Mouse (Mus musculus) lung, embryonic 16.5 days (tissue): Measurements from ENCODE around the gene Mef2c. TPM values are rescaled to one million over a fixed set of nuclear protein-coding genes. Genes with fewer than 3 reads are reported as not detected.

Source experiments
- ATAC-seq: fragments of 200-750 bp; cut with Nextera tagmentation; 2 replicates; pipeline ENCODE4 v1.8.0; 2017; ENCODE audit warnings: low read depth, mild to moderate bottlenecking, moderate library complexity
- H3K27ac ChIP-seq: fragments of 300-500 bp; sonication (generic); 2 replicates; pipeline ENCODE4 v1.5.1; 2014; ENCODE audit warnings: mild to moderate bottlenecking, control low read depth, low read length
- H3K27me3 ChIP-seq: fragments of 300-500 bp; sonication (generic); 2 replicates; pipeline ENCODE4 v1.6.1; 2014; ENCODE audit warnings: low read depth, low read length, mixed read lengths; ENCODE audit not compliant: control insufficient read depth, insufficient read depth
- H3K36me3 ChIP-seq: fragments of 300-500 bp; sonication (generic); 2 replicates; pipeline ENCODE4 v1.6.1; 2014; ENCODE audit warnings: low read length; ENCODE audit not compliant: control insufficient read depth, insufficient read depth
- H3K4me1 ChIP-seq: fragments of 300-500 bp; sonication (generic); replicated peaks from 2 replicates; pipeline ENCODE4 v1.6.1; 2014; ENCODE audit warnings: low read length, mixed read lengths; ENCODE audit not compliant: control insufficient read depth, insufficient read depth
- H3K4me2 ChIP-seq: fragments of 300-500 bp; sonication (generic); 2 replicates; pipeline ENCODE4 v1.6.1; 2014; ENCODE audit warnings: low read depth, low read length, control low read depth
- H3K4me3 ChIP-seq: fragments of 300-500 bp; sonication (generic); 2 replicates; pipeline ENCODE4 v1.5.1; 2014; ENCODE audit warnings: mild to moderate bottlenecking, low read length, control low read depth
- H3K9ac ChIP-seq: fragments of 300-500 bp; sonication (generic); 2 replicates; pipeline ENCODE4 v1.6.1; 2014; ENCODE audit warnings: low read length, control low read depth
- H3K9me3 ChIP-seq: fragments of 300-500 bp; sonication (generic); 2 replicates; pipeline ENCODE4 v1.6.1; 2016; ENCODE audit warnings: low read length; ENCODE audit not compliant: control insufficient read depth
- WGBS: fragments of 180-500 bp; shearing (Covaris S2); extraction: QIAGEN DNeasy Blood & Tissue Kit; methylation state at CpG from one replicate; pipeline ENCODE4 v1.1.7; 2014; 5-methylcytosine and 5-hydroxymethylcytosine counted together
- polyA plus RNA-seq: library from polyadenylated mRNA; unstranded; fragments of >200 nt; fragmentation: Nextera tagmentation; extraction: Ambion mirVana; gene quantifications from 2 replicates; pipeline ENCODE4 v1.2.1, GENCODE M21; 2015

Gene Mef2c
- polyA plus RNA-seq, 1 experiment from 2014 or later, result 67.2 TPM

- WGBS, result 1% methylated on average over 22 of the region's 22 CpGs
- no peak overlapping the region for H3K9ac ChIP-seq
These were observed 210.9 kb downstream of the Mef2c start for GRCm38 (mm10) chr13:83714466-83715307.

GRCm38 (mm10) chr13:83715308-83715785 is 211.5 kb downstream of the Mef2c start:
- Histone ChIP-seq H3K27me3 (peaks cover 70% of the 10 kb centered on the region), H3K4me1 (no peaks in the 10 kb centered on the region; the same call in 1 of the 2 replicates), H3K4me2 (no peak overlapping the region), H3K4me3 (peak overlapping the region; percentile 16; the same call in 1 of the 2 replicates), H3K9ac (no peak overlapping the region), H3K27ac (no peak overlapping the region), H3K9me3 (no peaks in the 10 kb centered on the region), H3K36me3 (no peaks in the 10 kb centered on the region)
- peak; percentile 26; the same call in 1 of the 2 replicates for ATAC-seq
- WGBS, result 5% methylated on average over 14 of the region's 14 CpGs

More at GRCm38 (mm10) chr13:83714466-83715307, 210.9 kb downstream of the Mef2c start:
- Histone ChIP-seq H3K4me1 (no peaks in the 10 kb centered on the region; the same call in 1 of the 2 replicates), H3K36me3 (no peaks in the 10 kb centered on the region), H3K4me2 (no peak overlapping the region), H3K27ac (no peak overlapping the region), H3K4me3 (peak overlapping the region; percentile 16; the same call in 1 of the 2 replicates), H3K27me3 (peaks cover 66% of the 10 kb centered on the region), H3K9me3 (no peaks in the 10 kb centered on the region)
- ATAC-seq, result peak; percentile 82

GRCm38 (mm10) chr13:83715971-83716615 is 212.3 kb downstream of the Mef2c start:
- no peak overlapping the region for H3K4me2 ChIP-seq
- no peaks in the 10 kb centered on the region for H3K36me3 ChIP-seq
- no peak for ATAC-seq
- 5% methylated on average over 27 of the region's 27 CpGs for WGBS
- no peak overlapping the region for H3K27ac ChIP-seq
- H3K9ac ChIP-seq, result no peak overlapping the region
- H3K27me3 ChIP-seq, result peaks cover 76% of the 10 kb centered on the region
- H3K4me1 ChIP-seq, result peaks cover 3% of the 10 kb centered on the region; the same call in 1 of the 2 replicates
- no peak overlapping the region for H3K4me3 ChIP-seq
- H3K9me3 ChIP-seq, result no peaks in the 10 kb centered on the region
